Mouse (Mus musculus) retina, postnatal 7 days (tissue): ENCODE data around the gene Slc11a1.

Experiments used
- DNase-seq: peaks from one replicate; pipeline ENCODE4 v3.0.0-alpha.2; 2012; ENCODE audit warnings: low read depth, low spot score

Slc11a1 gene

GRCm38 (mm10) chr1:74353453-74354229 is 21.4 kb upstream of the Slc11a1 start:
- no peak for DNase-seq

- DNase-seq = no peak
Measured at GRCm38 (mm10) chr1:74357531-74357930, 17.5 kb upstream of the Slc11a1 start.

GRCm38 (mm10) chr1:74359952-74360517 is 15.0 kb upstream of the Slc11a1 start:
- no peak for DNase-seq

GRCm38 (mm10) chr1:74361812-74362211 is 13.2 kb upstream of the Slc11a1 start, which contains the start of gene Catip:
TSS of gene Catip (plus strand) at chr1:74362108.
- peak; percentile 70 for DNase-seq

- DNase-seq = no peak
Measured at GRCm38 (mm10) chr1:74362325-74363229, 12.4 kb upstream of the Slc11a1 start.

GRCm38 (mm10) chr1:74363437-74363836 is 11.6 kb upstream of the Slc11a1 start:
- no peak for DNase-seq

GRCm38 (mm10) chr1:74364270-74364669 is 10.7 kb upstream of the Slc11a1 start:
- DNase-seq = no peak

GRCm38 (mm10) chr1:74367886-74368645 is 6.9 kb upstream of the Slc11a1 start:
- DNase-seq = no peak

- DNase-seq = no peak
Measured at GRCm38 (mm10) chr1:74370040-74370439, 5.0 kb upstream of the Slc11a1 start.

GRCm38 (mm10) chr1:74373372-74373771 is 1.6 kb upstream of the Slc11a1 start:
- no peak for DNase-seq

GRCm38 (mm10) chr1:74375561-74375960 is 566 bp downstream of the Slc11a1 start:
- no peak for DNase-seq

- no peak for DNase-seq
Measured at GRCm38 (mm10) chr1:74376396-74376795, 1.4 kb downstream of the Slc11a1 start.

- DNase-seq = no peak
Measured at GRCm38 (mm10) chr1:74379058-74379504, 4.1 kb downstream of the Slc11a1 start.

GRCm38 (mm10) chr1:74380484-74380883 is 5.5 kb downstream of the Slc11a1 start:
- no peak for DNase-seq

- no peak for DNase-seq
Measured at GRCm38 (mm10) chr1:74381588-74382021, 6.6 kb downstream of the Slc11a1 start.

- DNase-seq = no peak
Measured at GRCm38 (mm10) chr1:74383385-74383784, 8.4 kb downstream of the Slc11a1 start.

GRCm38 (mm10) chr1:74384525-74384924 is 9.5 kb downstream of the Slc11a1 start:
- DNase-seq = no peak

- no peak for DNase-seq
Measured at GRCm38 (mm10) chr1:74385064-74385463, 10.1 kb downstream of the Slc11a1 start.

- no peak for DNase-seq
Measured at GRCm38 (mm10) chr1:74385531-74385930, 10.5 kb downstream of the Slc11a1 start.

- DNase-seq = no peak
Measured at GRCm38 (mm10) chr1:74386363-74386713, 11.3 kb downstream of the Slc11a1 start.

GRCm38 (mm10) chr1:74386714-74387385 is 11.9 kb downstream of the Slc11a1 start:
- DNase-seq = peak; percentile 93
